Mouse (Mus musculus) CH12.LX (cell line): Measurements from ENCODE around the gene Ntrk3.

Experiments
- EP300 ChIP-seq: IDR thresholded peaks from 2 replicates; pipeline ENCODE4 v1.6.1; 2011; ENCODE audit warnings: low read length, improper control_type of control experiment
- NELFE ChIP-seq: IDR thresholded peaks from 2 replicates; pipeline ENCODE4 v1.6.1; 2011; ENCODE audit warnings: low read depth, low read length, improper control_type of control experiment
- POLR2AphosphoS2 ChIP-seq: IDR thresholded peaks from 2 replicates; pipeline ENCODE4 v1.6.1; 2011; ENCODE audit warnings: low read depth, low read length, improper control_type of control experiment
- USF2 ChIP-seq: conservative IDR thresholded peaks from 2 replicates; pipeline ENCODE4 v1.6.1; 2011; ENCODE audit warnings: low read depth, low read length, improper control_type of control experiment

DNA sequence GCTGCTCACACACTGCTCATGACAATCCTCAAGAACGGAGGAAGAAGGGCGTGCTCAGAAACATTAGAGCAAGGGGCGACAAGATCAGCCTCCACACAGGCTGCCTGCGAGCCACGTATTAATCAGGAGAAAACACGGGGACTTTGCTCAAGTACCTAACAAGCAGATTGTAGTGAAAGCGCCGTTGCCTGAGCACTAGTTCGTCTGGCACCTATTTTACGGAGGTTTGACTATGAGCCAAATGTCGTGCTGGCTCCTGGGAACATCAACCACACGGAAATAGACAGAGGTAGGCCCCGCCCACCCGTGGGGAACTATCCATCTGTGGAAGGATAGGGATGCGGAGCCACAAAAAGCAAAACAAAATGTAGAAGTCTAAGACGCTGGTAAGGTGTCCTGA is 68.4 kb downstream of the Ntrk3 start:
- no peak for TF ChIP-seq POLR2AphosphoS2
- no peak for TF ChIP-seq USF2
- TF ChIP-seq EP300: no peak
- TF ChIP-seq NELFE: no peak
